Mouse (Mus musculus) lung, postnatal 0 days (tissue): ENCODE data around the gene Fcrls. TPM values are rescaled to one million over a fixed set of nuclear protein-coding genes. Genes with fewer than 3 reads are reported as not detected.

ENCODE experiments used
- ATAC-seq: fragments of 200-750 bp; cut with Nextera tagmentation; 2 replicates; pipeline ENCODE4 v1.8.0; 2017; ENCODE audit warnings: moderate library complexity
- DNase-seq: peaks from one replicate; pipeline ENCODE4 v3.0.0-alpha.2; 2016; ENCODE audit warnings: low spot score
- H3K27ac ChIP-seq: fragments of 300-500 bp; sonication (generic); 2 replicates; pipeline ENCODE4 v1.5.1; 2014; ENCODE audit warnings: antibody characterized with exemption, mild to moderate bottlenecking, low read length, mixed read lengths
- H3K27me3 ChIP-seq: fragments of 300-500 bp; sonication (generic); replicated peaks from 2 replicates; pipeline ENCODE4 v1.6.1; 2014; ENCODE audit warnings: low read length, mixed read lengths; ENCODE audit not compliant: insufficient read depth
- H3K36me3 ChIP-seq: fragments of 300-500 bp; sonication (generic); 2 replicates; pipeline ENCODE4 v1.6.1; 2014; ENCODE audit warnings: low read length, mixed read lengths; ENCODE audit not compliant: insufficient read depth
- H3K4me1 ChIP-seq: fragments of 300-500 bp; sonication (generic); 2 replicates; pipeline ENCODE4 v1.6.1; 2014; ENCODE audit warnings: antibody characterized with exemption, low read depth, low read length, mixed read lengths; ENCODE audit not compliant: insufficient read depth
- H3K4me2 ChIP-seq: fragments of 300-500 bp; sonication (generic); replicated peaks from 2 replicates; pipeline ENCODE4 v1.6.1; 2014; ENCODE audit warnings: low read depth, mild to moderate bottlenecking, low read length, moderate library complexity, mixed read lengths
- H3K4me3 ChIP-seq: fragments of 300-500 bp; sonication (generic); 2 replicates; pipeline ENCODE4 v1.5.1; 2014; ENCODE audit warnings: low read depth, low read length
- H3K9ac ChIP-seq: fragments of 300-500 bp; sonication (generic); replicated peaks from 2 replicates; pipeline ENCODE4 v1.6.1; 2014; ENCODE audit warnings: low read depth, mild to moderate bottlenecking
- H3K9me3 ChIP-seq: fragments of 300-500 bp; sonication (generic); 2 replicates; pipeline ENCODE4 v1.6.1; 2016; ENCODE audit warnings: low read length, mixed read lengths
- CTCF ChIP-seq: IDR thresholded peaks from 2 replicates; pipeline ENCODE4 v1.5.1; 2016; ENCODE audit warnings: antibody characterized with exemption, mild to moderate bottlenecking
- EP300 ChIP-seq: IDR thresholded peaks from 2 replicates; pipeline ENCODE4 v1.6.1; 2016; ENCODE audit warnings: antibody characterized with exemption, mild to moderate bottlenecking, control low read depth
- WGBS: fragments of 180-500 bp; shearing (Covaris S2); extraction: QIAGEN DNeasy Blood & Tissue Kit; methylation state at CpG from one replicate; pipeline ENCODE4 v1.1.7; 2014; 5-methylcytosine and 5-hydroxymethylcytosine counted together
- polyA plus RNA-seq: library from polyadenylated mRNA; unstranded; fragments of >200 nt; fragmentation: Nextera tagmentation; extraction: Ambion mirVana; gene quantifications from 2 replicates; pipeline ENCODE4 v1.2.1, GENCODE M21; 2015

Fcrls gene
- 7.6 and 9.0 TPM in 2 replicates for polyA plus RNA-seq

DNA sequence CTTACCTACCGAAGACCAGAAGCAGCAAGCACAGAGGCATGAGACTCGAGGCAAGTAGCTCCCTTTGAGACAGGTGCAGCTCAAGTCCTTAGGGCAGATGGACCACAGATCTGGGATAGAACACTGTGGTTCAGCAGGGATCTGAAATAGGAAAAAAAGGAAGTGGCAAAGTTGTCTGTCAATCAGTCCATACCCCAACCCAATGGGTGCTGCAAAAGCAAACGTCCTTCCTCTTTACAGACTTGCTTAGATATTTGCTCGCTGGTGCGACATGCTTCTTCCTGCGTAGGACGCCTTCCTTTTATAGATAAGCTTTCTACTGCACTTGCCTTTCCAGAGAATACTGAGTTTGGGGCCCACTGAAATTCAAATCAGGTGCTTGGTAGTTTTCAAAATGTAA, at the start of gene Fcrls:
TSS of gene Fcrls (minus strand) at position 303 of the 400 bp plus-strand sequence.
- ATAC-seq (no peak), DNase-seq (no peak)
- H3K27ac ChIP-seq: no peak within 1 kb of the TSS
- no peak for TF ChIP-seq CTCF
- TF ChIP-seq EP300: no peak
- no peaks in the 10 kb centered on the region for H3K27me3 ChIP-seq
- no peak within 1 kb of the TSS for H3K4me2 ChIP-seq
- H3K36me3 ChIP-seq: no peaks in the 10 kb centered on the region
- H3K4me3 ChIP-seq: no peak within 1 kb of the TSS
- WGBS: 72% methylated on average over 7 of the region's 7 CpGs
- no peaks in the 10 kb centered on the region for H3K9me3 ChIP-seq
- H3K4me1 ChIP-seq: no peaks in the 10 kb centered on the region
- no peak within 1 kb of the TSS for H3K9ac ChIP-seq

DNA sequence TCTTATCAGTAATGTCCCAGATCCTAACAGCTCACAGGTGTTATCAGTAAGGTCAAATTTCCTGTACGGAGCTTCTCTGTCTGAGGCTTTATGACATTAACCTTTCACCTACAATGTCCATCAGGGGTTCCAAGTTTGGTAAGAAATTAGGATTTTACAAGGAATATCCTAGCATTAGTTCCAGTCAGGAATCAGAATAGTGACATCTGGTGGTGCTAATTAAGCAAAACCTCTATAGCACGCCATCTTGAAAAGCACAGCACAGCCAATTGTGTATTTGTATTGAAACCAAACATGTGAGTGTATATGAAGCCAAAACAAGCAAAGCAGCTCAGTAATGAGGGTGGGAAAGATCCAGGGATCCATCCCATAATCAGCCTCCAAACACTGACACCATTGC, 46.4 kb upstream of the Fcrls start:
- Histone ChIP-seq H3K4me1 (no peaks in the 10 kb centered on the region), H3K4me3 (no peak overlapping the region), H3K27ac (no peak overlapping the region), H3K9me3 (no peaks in the 10 kb centered on the region), H3K27me3 (no peaks in the 10 kb centered on the region), H3K9ac (no peak overlapping the region), H3K36me3 (no peaks in the 10 kb centered on the region), H3K4me2 (no peak overlapping the region)
- TF ChIP-seq CTCF: peak; percentile 33
- no peak for TF ChIP-seq EP300
- DNase-seq (peak; percentile 15), ATAC-seq (no peak)
- 59% methylated on average over 2 of the region's 2 CpGs for WGBS

DNA sequence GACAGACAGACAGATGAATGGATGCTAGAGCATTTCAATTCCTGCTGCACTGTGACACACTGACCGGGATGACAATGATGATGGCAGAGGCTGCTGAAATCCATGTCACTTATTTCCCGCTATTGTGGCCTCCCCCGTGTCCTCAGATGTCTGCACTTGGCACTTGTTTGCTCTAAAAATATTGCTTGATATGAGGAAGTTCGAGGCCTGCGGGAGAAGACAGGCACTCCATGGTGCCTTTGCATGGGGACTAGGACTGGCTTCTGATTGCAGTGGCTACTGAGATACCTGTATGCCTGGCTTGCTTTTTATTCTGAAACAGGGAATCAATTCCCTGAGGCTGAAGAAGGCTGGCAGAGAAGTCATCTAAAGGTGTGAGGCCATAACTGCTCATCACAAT, 36.4 kb upstream of the Fcrls start:
- no peak overlapping the region for H3K4me3 ChIP-seq
- no peak overlapping the region for H3K4me2 ChIP-seq
- H3K27me3 ChIP-seq: no peaks in the 10 kb centered on the region
- no peaks in the 10 kb centered on the region for H3K36me3 ChIP-seq
- TF ChIP-seq CTCF (no peak), EP300 (no peak)
- no peaks in the 10 kb centered on the region for H3K9me3 ChIP-seq
- no peak for DNase-seq
- H3K9ac ChIP-seq: no peak overlapping the region
- ATAC-seq: no peak
- no peak overlapping the region for H3K27ac ChIP-seq
- 73% methylated on average over 5 of the region's 5 CpGs for WGBS
- H3K4me1 ChIP-seq: no peaks in the 10 kb centered on the region

DNA sequence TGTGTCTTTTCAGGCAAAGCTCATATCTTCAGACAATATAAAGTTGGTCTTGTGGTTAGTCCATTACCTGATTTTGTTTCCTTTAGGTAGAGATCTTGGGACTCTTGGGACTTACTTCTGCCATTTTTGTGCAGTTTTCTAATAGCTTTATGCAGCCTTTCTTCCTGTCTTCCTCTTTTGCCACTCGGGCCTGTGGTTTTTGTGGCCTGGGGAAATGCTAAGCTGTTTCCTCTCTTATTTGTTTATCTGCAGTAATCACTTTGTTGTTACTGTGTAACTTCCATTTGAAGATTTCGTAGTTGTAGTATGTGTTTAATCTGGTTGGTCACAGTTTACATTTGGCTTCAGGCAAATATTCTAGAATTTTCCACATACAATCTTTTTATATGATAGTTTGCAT, 10.8 kb upstream of the Fcrls start:
- no peak overlapping the region for H3K27ac ChIP-seq
- H3K27me3 ChIP-seq: no peaks in the 10 kb centered on the region
- H3K9me3 ChIP-seq: no peaks in the 10 kb centered on the region
- no peaks in the 10 kb centered on the region for H3K4me1 ChIP-seq
- H3K36me3 ChIP-seq: no peaks in the 10 kb centered on the region
- no peak overlapping the region for H3K9ac ChIP-seq
- 45% methylated on average over 2 of the region's 2 CpGs for WGBS
- DNase-seq: no peak
- H3K4me3 ChIP-seq: no peak overlapping the region
- no peak overlapping the region for H3K4me2 ChIP-seq
- no peak for ATAC-seq
- no peak for TF ChIP-seq EP300
- no peak for TF ChIP-seq CTCF

DNA sequence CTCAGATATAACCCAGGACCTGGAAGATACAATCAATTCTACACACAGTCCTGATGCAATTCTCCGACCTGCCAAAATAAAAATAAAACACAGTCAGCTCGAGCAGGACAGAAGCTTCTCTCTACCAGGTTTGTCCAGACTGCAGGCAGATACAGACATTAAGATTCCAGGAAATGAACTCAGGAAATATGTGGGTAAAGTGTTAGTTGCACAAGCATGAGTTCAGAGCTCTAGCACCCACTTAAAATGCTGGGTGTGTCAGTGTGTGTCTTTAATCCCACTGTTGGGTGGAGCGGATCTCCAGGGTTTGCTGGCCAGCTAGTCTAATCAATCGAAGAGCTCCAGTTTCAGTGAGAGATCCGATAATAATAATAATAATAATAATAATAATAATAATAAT, 3.0 kb upstream of the Fcrls start:
- Histone ChIP-seq H3K27ac (no peak overlapping the region), H3K9me3 (no peaks in the 10 kb centered on the region), H3K4me3 (no peak overlapping the region), H3K9ac (no peak overlapping the region), H3K4me1 (no peaks in the 10 kb centered on the region), H3K27me3 (no peaks in the 10 kb centered on the region), H3K4me2 (no peak overlapping the region), H3K36me3 (no peaks in the 10 kb centered on the region)
- WGBS: 65% methylated on average over 5 of the region's 5 CpGs
- DNase-seq (peak; percentile 11), ATAC-seq (no peak)
- TF ChIP-seq EP300: no peak
- TF ChIP-seq CTCF: no peak

DNA sequence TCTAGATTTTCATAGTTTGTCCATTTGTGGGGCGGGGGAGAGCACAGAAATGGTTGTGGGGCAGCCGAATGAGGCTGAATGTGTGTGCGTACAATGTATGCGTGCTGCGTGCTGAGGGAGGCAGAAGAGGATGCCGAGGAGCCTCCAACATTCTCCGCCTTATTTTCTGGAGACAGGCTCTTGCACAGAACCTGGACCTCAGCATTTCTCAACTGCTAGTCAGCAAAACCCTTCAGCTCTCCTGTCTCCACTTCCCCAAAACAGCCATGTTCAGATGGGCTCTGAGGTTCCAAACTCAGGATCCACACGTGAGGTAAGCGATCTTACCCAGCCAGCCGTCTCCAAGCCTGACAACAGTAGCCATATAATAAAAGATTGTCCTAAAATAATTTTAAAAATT, 8.3 kb downstream of the Fcrls start:
- H3K4me1 ChIP-seq: no peaks in the 10 kb centered on the region
- H3K9ac ChIP-seq: no peak overlapping the region
- H3K4me2 ChIP-seq: no peak overlapping the region
- H3K9me3 ChIP-seq: no peaks in the 10 kb centered on the region
- DNase-seq (no peak), ATAC-seq (no peak)
- H3K4me3 ChIP-seq: no peak overlapping the region
- H3K27ac ChIP-seq: no peak overlapping the region
- 76% methylated on average over 10 of the region's 10 CpGs for WGBS
- H3K36me3 ChIP-seq: no peaks in the 10 kb centered on the region
- no peaks in the 10 kb centered on the region for H3K27me3 ChIP-seq
- no peak for TF ChIP-seq EP300
- no peak for TF ChIP-seq CTCF

DNA sequence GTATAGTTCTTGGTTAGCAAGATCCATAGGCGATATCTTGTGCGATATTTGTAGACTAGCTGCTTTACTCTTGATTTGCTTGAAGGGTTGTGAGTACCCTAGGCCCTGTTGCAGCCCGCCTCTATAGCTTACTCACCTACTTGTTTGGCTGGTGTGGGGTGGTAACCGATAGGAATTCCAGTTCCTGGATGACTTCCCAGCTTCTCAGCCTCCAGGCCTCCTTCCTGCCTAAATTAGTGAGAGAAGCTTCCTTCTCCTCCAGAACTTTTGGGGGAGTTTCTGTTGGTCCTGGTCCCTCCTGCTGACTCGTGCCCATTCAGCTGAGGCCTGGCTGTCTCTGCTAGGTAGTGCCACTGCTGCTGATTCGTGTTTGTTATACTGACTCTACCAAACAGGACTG, 14.0 kb downstream of the Fcrls start:
- no peak overlapping the region for H3K4me3 ChIP-seq
- no peak overlapping the region for H3K4me2 ChIP-seq
- H3K9ac ChIP-seq: no peak overlapping the region
- no peaks in the 10 kb centered on the region for H3K4me1 ChIP-seq
- no peaks in the 10 kb centered on the region for H3K27me3 ChIP-seq
- WGBS: 69% methylated on average over 6 of the region's 6 CpGs
- no peak for ATAC-seq
- no peaks in the 10 kb centered on the region for H3K9me3 ChIP-seq
- TF ChIP-seq CTCF (no peak), EP300 (no peak)
- H3K27ac ChIP-seq: no peak overlapping the region
- no peak for DNase-seq
- H3K36me3 ChIP-seq: no peaks in the 10 kb centered on the region
